Mouse (Mus musculus): ENCODE measurements at regions not wholly inside any gene's neighbourhood (a gene's known extent, or its start where the extent isn't known, plus 50 kb on each side); places are given as distances from the start of the nearest gene placed in this dataset.

DNA sequence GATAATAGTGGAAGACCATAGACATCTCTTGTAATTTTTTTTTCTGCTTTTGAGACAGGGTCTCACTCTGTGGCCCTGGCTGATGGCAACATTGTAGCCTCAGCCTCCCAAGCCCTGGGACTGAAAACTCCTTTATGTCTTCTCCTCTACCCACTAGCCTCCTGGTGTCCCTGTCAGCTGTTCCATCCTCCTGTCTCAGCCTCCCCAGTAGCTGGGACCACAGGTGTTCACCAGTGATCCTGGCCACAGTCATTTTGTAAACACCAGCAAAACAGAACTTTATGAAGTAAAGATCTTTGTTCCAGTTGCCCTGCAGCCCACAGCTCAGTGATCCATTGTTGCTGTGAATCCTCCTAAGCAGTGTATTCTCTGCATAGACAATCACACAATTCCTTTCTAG, 129.9 kb upstream of the Eya4 start:
- H3K4me1 ChIP-seq (replicated peaks), result no peaks in the 10 kb centered on the region
- no peaks in the 10 kb centered on the region for H3K36me3 ChIP-seq
- peaks cover 3% of the 10 kb centered on the region; the same call in 1 of the 2 replicates for H3K9me3 ChIP-seq (replicated peaks)
- ATAC-seq (ENCODE audit: insufficient number of reproducible peaks, low FRiP score), result no peak
- H3K9ac ChIP-seq, result no peak overlapping the region
- no peak overlapping the region for H3K4me2 ChIP-seq
- H3K27ac ChIP-seq (ENCODE audit: poor library complexity, severe bottlenecking), result no peak overlapping the region
- no peaks in the 10 kb centered on the region for H3K27me3 ChIP-seq (replicated peaks)
- no peak overlapping the region for H3K4me3 ChIP-seq

DNA sequence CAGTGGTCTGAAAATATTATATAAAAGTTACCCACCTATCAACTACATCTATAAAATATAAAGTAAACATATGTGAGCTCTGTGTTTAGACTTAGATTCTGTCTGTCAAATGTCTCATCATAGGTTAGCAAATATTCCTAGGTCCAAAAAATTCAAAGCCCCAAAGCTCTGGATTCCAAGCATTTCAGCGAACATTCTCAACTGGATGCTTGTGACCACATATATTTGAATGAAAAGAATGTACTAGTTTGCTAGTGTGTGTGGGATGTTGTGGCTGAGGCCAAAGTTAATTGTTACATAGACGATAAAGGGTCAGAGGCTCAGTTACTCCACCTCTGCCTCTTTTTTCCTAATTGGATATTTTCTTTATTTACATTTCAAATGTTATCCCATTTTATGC, 128.3 kb upstream of the Eya4 start:
- ATAC-seq (ENCODE audit: insufficient number of reproducible peaks, low FRiP score), result no peak
- H3K36me3 ChIP-seq, result no peaks in the 10 kb centered on the region
- no peak overlapping the region for H3K4me3 ChIP-seq
- no peak overlapping the region for H3K4me2 ChIP-seq
- peaks cover 3% of the 10 kb centered on the region; the same call in 1 of the 2 replicates for H3K9me3 ChIP-seq (replicated peaks)
- WGBS, result 81% methylated on average over 2 of the region's 2 CpGs
- no peak overlapping the region for H3K9ac ChIP-seq
- H3K27me3 ChIP-seq (replicated peaks), result no peaks in the 10 kb centered on the region
- H3K27ac ChIP-seq (ENCODE audit: poor library complexity, severe bottlenecking), result no peak overlapping the region
- H3K4me1 ChIP-seq (replicated peaks), result no peaks in the 10 kb centered on the region

DNA sequence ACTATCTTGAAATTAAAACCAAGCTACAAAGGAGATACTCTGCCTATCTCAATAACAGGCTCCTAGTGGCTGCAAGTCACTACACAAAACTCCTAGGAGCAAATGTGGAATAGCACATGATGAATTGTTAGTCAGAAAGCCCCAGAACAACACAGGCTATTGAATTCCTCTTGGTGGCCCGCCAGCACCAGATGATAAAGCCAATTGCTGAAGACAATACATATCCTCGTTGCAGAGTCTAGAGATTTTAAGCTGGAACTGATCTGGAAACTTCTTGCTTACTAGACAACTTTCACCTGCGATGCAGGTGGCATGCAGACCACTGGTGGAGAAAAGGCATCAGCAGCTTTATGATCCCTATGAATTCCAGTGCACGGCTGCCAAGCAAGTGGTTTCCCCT, 126.5 kb upstream of the Eya4 start:
- Histone ChIP-seq H3K4me1 (replicated peaks) (no peaks in the 10 kb centered on the region), H3K27me3 (replicated peaks) (no peaks in the 10 kb centered on the region), H3K27ac (ENCODE audit: poor library complexity, severe bottlenecking) (no peak overlapping the region), H3K4me2 (no peak overlapping the region), H3K9ac (no peak overlapping the region), H3K4me3 (no peak overlapping the region), H3K9me3 (replicated peaks) (peaks cover 3% of the 10 kb centered on the region; the same call in 1 of the 2 replicates), H3K36me3 (no peaks in the 10 kb centered on the region)
- WGBS, result 72% methylated on average over 4 of the region's 4 CpGs
- ATAC-seq (ENCODE audit: insufficient number of reproducible peaks, low FRiP score), result no peak

DNA sequence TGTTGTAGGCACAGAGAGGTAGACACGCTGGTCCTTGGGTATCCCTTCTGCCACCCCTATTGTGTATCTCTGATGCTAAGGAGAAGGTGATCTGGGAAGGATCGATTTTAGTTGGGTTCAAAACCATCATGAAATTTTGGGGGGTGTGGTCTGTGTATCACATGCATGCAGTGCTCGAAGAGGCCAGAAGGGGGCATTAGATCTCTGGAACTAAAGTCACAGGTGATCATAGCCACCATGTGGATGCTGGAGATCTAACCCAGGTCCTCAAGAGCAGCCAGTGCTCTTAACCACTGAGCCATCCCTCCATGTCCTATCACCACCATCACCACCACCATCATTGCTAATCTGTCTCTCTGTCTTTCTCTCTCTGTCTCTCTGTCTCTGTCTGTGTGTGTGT, 100.4 kb upstream of the Eya4 start:
- Histone ChIP-seq H3K9me3 (replicated peaks) (no peaks in the 10 kb centered on the region), H3K36me3 (no peaks in the 10 kb centered on the region), H3K27ac (ENCODE audit: poor library complexity, severe bottlenecking) (no peak overlapping the region), H3K4me3 (no peak overlapping the region), H3K27me3 (replicated peaks) (no peaks in the 10 kb centered on the region), H3K9ac (no peak overlapping the region), H3K4me2 (no peak overlapping the region), H3K4me1 (replicated peaks) (no peaks in the 10 kb centered on the region)
- ATAC-seq (ENCODE audit: insufficient number of reproducible peaks, low FRiP score), result no peak
- 84% methylated on average over 3 of the region's 3 CpGs for WGBS

DNA sequence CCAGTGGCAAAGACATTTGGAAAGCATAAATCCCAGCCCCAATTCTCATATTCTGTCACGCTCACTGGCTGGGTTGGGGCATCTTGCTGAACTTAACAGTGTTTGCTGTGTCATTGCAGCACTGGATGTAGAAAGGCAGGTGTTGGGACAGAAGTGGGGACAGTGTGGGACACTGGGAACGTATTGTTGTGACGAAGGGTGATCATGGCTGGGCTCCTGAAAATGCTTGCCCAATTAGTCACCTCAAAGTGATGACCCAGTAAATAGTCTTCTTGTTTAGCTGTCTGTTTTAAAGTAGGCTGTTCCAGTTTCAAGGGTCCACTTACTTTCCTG, 100.0 kb upstream of the Eya4 start:
- Histone ChIP-seq H3K4me2 (no peak overlapping the region), H3K4me3 (no peak overlapping the region), H3K9me3 (replicated peaks) (no peaks in the 10 kb centered on the region), H3K9ac (no peak overlapping the region), H3K27me3 (replicated peaks) (no peaks in the 10 kb centered on the region), H3K27ac (ENCODE audit: poor library complexity, severe bottlenecking) (no peak overlapping the region), H3K4me1 (replicated peaks) (no peaks in the 10 kb centered on the region), H3K36me3 (no peaks in the 10 kb centered on the region)
- 75% methylated on average over 3 of the region's 3 CpGs for WGBS
- ATAC-seq (ENCODE audit: insufficient number of reproducible peaks, low FRiP score), result no peak

DNA sequence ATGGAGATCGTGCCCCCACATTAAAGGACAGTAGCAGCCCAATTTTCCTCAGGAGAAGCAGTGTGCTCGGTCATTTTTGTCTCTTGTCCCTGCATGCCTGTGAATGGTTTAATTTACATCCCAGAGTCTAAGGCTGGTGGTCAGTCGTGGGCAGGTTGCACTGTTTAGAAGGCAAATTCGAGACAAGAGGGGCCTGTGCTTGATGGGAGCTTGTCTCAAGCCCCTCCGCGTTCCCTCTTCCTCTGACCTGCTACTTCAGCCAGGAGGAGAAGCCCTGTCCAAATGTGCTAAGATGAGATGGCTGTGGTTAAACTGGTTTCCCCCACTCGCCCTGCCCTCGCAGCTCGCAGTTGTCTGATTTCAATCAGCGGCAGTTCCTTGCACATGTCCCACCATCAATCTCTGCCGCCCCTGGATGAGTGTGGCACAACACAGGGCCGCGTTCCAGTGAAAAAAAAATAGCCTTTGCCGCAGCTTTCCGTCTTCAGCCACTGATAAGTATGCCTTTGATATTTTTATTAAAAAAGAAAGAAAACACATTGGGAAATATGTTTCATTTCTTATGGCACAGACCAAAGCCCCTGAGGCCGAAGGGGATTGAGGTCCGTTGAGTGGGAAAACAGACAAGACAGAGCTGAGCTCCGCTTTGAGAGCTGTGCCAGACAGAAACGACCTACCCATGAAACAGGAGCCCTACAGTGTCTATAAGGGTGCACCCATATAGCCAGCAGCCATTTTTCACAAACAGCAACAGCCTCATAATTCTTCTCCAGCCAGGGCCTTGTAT, 99.5 kb upstream of the Eya4 start:
- 64% methylated on average over 19 of the region's 19 CpGs for WGBS
- H3K27ac ChIP-seq (ENCODE audit: poor library complexity, severe bottlenecking), result no peak overlapping the region
- H3K27me3 ChIP-seq (replicated peaks), result no peaks in the 10 kb centered on the region
- ATAC-seq (ENCODE audit: insufficient number of reproducible peaks, low FRiP score), result no peak
- H3K4me2 ChIP-seq, result peak overlapping the region; percentile 1; the same call in 1 of the 2 replicates
- H3K4me3 ChIP-seq, result no peak overlapping the region
- H3K4me1 ChIP-seq (replicated peaks), result no peaks in the 10 kb centered on the region
- no peaks in the 10 kb centered on the region for H3K36me3 ChIP-seq
- H3K9me3 ChIP-seq (replicated peaks), result no peaks in the 10 kb centered on the region
- H3K9ac ChIP-seq, result no peak overlapping the region

DNA sequence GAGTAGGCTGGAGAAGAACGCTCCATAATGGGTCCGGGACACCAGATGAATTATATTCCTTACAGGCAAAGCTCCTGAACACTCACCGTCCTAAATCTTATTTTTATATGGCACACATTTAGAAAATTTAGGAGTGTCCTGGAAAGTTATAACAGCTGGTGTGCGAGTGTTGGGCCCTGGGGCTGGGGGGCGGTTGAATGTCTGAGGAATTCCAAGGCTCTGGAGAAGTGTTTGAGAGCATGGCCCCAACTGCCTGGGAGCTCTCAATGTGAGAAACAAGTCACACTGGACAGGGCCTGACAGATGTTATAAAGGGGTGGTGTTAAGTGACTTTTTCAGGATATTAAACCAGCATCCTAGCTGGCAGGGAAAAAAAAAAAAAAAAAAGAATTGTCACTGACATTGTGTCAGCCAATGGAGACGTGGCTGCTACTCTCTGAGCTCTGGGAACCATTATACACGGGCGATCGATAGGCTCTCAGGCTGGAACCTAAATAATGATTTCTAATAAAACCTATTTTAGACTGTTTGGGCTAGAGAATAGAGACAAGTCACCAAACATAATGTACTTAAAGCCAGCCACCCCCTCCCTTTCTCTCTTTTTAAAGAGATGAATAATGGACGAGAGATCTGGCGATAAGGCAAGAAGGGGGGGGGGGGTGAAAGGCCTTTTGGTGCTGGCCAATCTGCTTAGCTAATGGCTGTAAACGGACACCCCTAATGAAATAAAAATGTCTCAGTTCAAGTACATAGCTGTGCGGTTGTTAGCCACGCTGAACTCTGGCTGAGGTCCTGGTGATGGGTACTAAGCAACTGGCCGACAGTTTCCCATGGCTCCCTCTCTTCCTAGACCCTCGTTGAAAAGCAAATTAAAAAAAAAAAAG, 98.6 kb upstream of the Eya4 start:
- Histone ChIP-seq H3K4me3 (no peak overlapping the region), H3K27me3 (replicated peaks) (no peaks in the 10 kb centered on the region), H3K9ac (no peak overlapping the region), H3K4me2 (no peak overlapping the region), H3K4me1 (replicated peaks) (no peaks in the 10 kb centered on the region), H3K9me3 (replicated peaks) (no peaks in the 10 kb centered on the region), H3K36me3 (no peaks in the 10 kb centered on the region), H3K27ac (ENCODE audit: poor library complexity, severe bottlenecking) (no peak overlapping the region)
- WGBS, result 77% methylated on average over 16 of the region's 16 CpGs
- no peak for ATAC-seq (ENCODE audit: insufficient number of reproducible peaks, low FRiP score)

DNA sequence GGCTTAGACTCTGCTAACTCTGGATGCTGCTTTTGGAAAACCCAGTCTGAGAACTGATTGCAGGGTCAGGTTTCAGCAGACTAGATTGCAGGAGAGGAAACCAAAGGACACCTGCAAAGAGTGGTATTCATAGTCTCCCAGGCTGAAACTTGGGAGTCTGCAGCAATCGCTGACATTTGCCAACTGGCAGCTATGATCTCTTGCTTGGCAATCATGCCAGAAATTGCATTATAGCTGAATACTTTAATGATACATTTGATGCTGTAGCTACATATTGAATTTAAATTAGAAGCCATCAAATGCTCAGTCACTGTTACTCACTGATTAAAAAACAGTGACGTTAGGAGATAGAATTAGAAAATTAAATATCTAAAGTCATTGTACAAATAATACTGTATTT, 79.8 kb upstream of the Eya4 start:
- Histone ChIP-seq H3K4me1 (replicated peaks) (no peaks in the 10 kb centered on the region), H3K36me3 (no peaks in the 10 kb centered on the region), H3K27ac (ENCODE audit: poor library complexity, severe bottlenecking) (no peak overlapping the region), H3K9ac (no peak overlapping the region), H3K9me3 (replicated peaks) (no peaks in the 10 kb centered on the region), H3K4me3 (no peak overlapping the region), H3K4me2 (no peak overlapping the region), H3K27me3 (replicated peaks) (no peaks in the 10 kb centered on the region)
- 70% methylated on average over 2 of the region's 2 CpGs for WGBS
- no peak for ATAC-seq (ENCODE audit: insufficient number of reproducible peaks, low FRiP score)

DNA sequence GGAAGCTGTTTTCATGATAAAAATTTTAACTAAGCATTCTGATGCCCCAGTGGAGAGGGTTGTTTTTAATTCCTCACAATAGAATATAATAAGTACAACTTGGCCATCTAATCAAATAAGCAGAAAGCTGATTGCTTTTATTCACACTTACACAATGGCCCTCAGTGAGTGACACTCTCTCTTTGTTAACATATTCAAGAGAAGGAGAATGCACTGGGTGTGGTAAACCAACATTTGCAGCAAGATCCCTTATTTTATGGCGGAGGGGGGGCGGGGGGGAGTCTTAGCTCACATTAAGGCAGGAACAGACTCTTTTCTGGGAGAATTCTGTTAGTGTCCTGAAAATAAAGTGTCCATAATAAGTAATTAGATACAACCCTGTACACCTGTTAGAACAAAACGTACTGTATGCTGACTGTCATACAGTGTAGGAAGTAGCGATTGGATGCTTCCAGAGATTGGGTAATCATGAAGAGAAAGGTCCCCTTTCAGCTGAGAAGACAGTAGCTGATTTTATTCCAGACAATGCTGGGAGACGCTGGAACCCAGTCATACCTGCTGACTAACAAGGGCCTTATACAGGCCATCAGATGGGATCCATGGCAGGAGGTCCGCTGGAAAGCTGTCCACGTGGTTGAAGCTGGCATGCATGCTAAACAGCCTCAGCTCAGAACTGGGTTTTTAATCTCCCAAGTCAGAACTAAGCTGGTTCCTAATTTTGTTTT, 63.4 kb upstream of the Eya4 start:
- Histone ChIP-seq H3K36me3 (no peaks in the 10 kb centered on the region), H3K9ac (no peak overlapping the region), H3K4me1 (replicated peaks) (no peaks in the 10 kb centered on the region), H3K27me3 (replicated peaks) (no peaks in the 10 kb centered on the region), H3K4me2 (no peak overlapping the region), H3K27ac (ENCODE audit: poor library complexity, severe bottlenecking) (no peak overlapping the region), H3K9me3 (replicated peaks) (no peaks in the 10 kb centered on the region), H3K4me3 (no peak overlapping the region)
- no peak for ATAC-seq (ENCODE audit: insufficient number of reproducible peaks, low FRiP score)
- WGBS, result 73% methylated on average over 7 of the region's 7 CpGs

DNA sequence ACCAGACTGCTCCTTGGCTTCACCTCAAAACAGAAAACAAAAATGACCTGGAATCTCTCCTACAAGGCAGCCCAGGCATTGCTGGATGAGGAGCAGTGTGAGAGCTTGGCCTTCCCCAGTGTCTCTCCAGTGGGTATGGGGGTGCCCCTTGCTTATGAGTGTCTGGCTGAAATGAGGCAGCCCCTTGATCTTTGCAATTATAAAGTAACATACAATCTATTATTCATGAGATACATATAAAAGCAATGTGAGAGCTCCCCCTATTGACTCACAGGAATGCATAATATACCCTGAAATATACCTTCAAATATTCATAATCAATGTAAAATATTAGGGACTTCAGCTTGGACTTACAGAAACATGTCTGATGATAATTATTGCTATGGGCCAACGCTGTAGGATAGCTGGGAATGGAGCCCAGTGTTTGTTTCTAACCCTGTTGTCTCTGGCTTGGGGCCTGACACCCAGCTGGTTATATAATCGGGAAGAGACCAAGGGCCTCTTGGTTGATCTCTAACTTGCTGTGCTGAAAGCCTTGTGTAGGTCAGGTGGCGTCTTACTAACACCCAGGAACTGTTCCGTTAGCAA, 52.9 kb upstream of the Eya4 start:
- Histone ChIP-seq H3K4me2 (no peak overlapping the region), H3K4me3 (no peak overlapping the region), H3K27ac (ENCODE audit: poor library complexity, severe bottlenecking) (no peak overlapping the region), H3K9me3 (replicated peaks) (peaks cover 7% of the 10 kb centered on the region), H3K36me3 (no peaks in the 10 kb centered on the region), H3K4me1 (replicated peaks) (no peaks in the 10 kb centered on the region), H3K9ac (no peak overlapping the region), H3K27me3 (replicated peaks) (no peaks in the 10 kb centered on the region)
- 58% methylated on average over 4 of the region's 4 CpGs for WGBS
- no peak for ATAC-seq (ENCODE audit: insufficient number of reproducible peaks, low FRiP score)
